In genomic region chr15:85735063-85735835, GRCm38 (mm10) we compare ENCODE assay signal across 8 mouse cellular contexts. TPM values are rescaled to one million over a fixed set of nuclear protein-coding genes. Genes with fewer than 3 reads are reported as not detected.
A peak's percentile ranks its signal among the peaks of the same experiment; 100 is the strongest.
DNase-seq lines count a peak whose midpoint lies in the region; ATAC-seq lines count a peak whose summit lies in the region.

No protein-coding gene starts in this region.

- peak overlapping the region; percentile 92 for H3K4me2 ChIP-seq in intestine, embryonic 16.5 days (ENCODE audit: low read depth, low read length)
- peak overlapping the region; percentile 89 for H3K4me2 ChIP-seq in midbrain, embryonic 11.5 days

- DNase-seq in adrenal gland, adult 8-10 months = peak; percentile 96
- DNase-seq in embryo, embryonic 9.5 days (ENCODE audit: extremely low spot score) = peak; percentile 86
- DNase-seq in gastrocnemius, postnatal 4 days (ENCODE audit: low spot score in 2 of 2) = peak; percentile 84 to 90
- DNase-seq in left cerebral cortex, postnatal 4 days = peak; percentile 89
- peak; percentile 95 for DNase-seq in midbrain, embryonic 11.5 days (ENCODE audit: low spot score, missing footprints)
- peak; percentile 85 for DNase-seq in skeletal muscle tissue, adult 2 months (ENCODE audit: low read depth, low spot score)
- no peak for DNase-seq in adipocyte (ENCODE audit: low spot score)

- peak overlapping the region; percentile 70 for H3K27ac ChIP-seq in intestine, embryonic 16.5 days (ENCODE audit: low read length)
- H3K27ac ChIP-seq in midbrain, embryonic 11.5 days (ENCODE audit: low read depth, low read length) = no peak overlapping the region

- H3K9me3 ChIP-seq in intestine, embryonic 16.5 days (ENCODE audit: control insufficient read depth, low read length) = no peaks in the 10 kb centered on the region
- H3K9me3 ChIP-seq in midbrain, embryonic 11.5 days (ENCODE audit: control insufficient read depth, low read length) = no peaks in the 10 kb centered on the region

- peak overlapping the region; percentile 75 for H3K4me3 ChIP-seq in intestine, embryonic 16.5 days (ENCODE audit: low read length)
- H3K4me3 ChIP-seq in midbrain, embryonic 11.5 days (ENCODE audit: low read depth, low read length) = peak overlapping the region; percentile 63

- peaks cover 15% of the 10 kb centered on the region; the same call in 1 of the 2 replicates for H3K4me1 ChIP-seq in intestine, embryonic 16.5 days (ENCODE audit: control insufficient read depth, insufficient read depth, low read length)
- peaks cover 8% of the 10 kb centered on the region; the same call in 1 of the 2 replicates for H3K4me1 ChIP-seq in midbrain, embryonic 11.5 days (ENCODE audit: control insufficient read depth, insufficient read depth, low read length)

- intact Hi-C loops in left cerebral cortex, postnatal 4 days (cut with DNase I) = no loop called here

- WGBS in intestine, embryonic 16.5 days = under 1% methylated on average over 78 of the region's 78 CpGs
- under 1% methylated on average over 69 of the region's 78 CpGs for WGBS in midbrain, embryonic 11.5 days

- H3K27me3 ChIP-seq in intestine, embryonic 16.5 days (replicated peaks; ENCODE audit: control insufficient read depth, insufficient read depth, low read length) = peaks cover 15% of the 10 kb centered on the region; the same call in 1 of the 2 replicates
- H3K27me3 ChIP-seq in midbrain, embryonic 11.5 days (ENCODE audit: control insufficient read depth, insufficient read depth, low read length) = peaks cover 56% of the 10 kb centered on the region

- H3K36me3 ChIP-seq in intestine, embryonic 16.5 days (ENCODE audit: control insufficient read depth, insufficient read depth, low read length) = no peaks in the 10 kb centered on the region
- no peaks in the 10 kb centered on the region for H3K36me3 ChIP-seq in midbrain, embryonic 11.5 days (ENCODE audit: control insufficient read depth, insufficient read depth, low read length)

- peak; percentile 95 for ATAC-seq in intestine, embryonic 16.5 days
- ATAC-seq in midbrain, embryonic 11.5 days (ENCODE audit: low FRiP score) = peak; percentile 96

- H3K9ac ChIP-seq in intestine, embryonic 16.5 days (ENCODE audit: low read depth, low read length) = peak overlapping the region; percentile 77
- peak overlapping the region; percentile 36; the same call in 1 of the 2 replicates for H3K9ac ChIP-seq in midbrain, embryonic 11.5 days (ENCODE audit: low read length)

RNA-seq across cellular contexts. Expression of gene Ppara, which starts 0.5 kb away (rescaled TPM):
- total RNA-seq in adrenal gland, adult 8-10 months (2022) = 10 to 100 TPM in 3 of 4 experiments, 1 to 10 TPM in 1; 6.9 to 25.9 (median 18.7) TPM
- 1 to 10 TPM; 6.9 to 9.3 TPM for total RNA-seq in gastrocnemius, postnatal 4 days (2021)
- polyA plus RNA-seq in intestine, embryonic 16.5 days (2015; fragmentation: Nextera tagmentation; extraction: Ambion mirVana) = 31.0 and 37.6 TPM in 2 replicates
- 1 to 10 TPM; 1.0 to 1.8 TPM for total RNA-seq in left cerebral cortex, postnatal 4 days (2021)
- polyA plus RNA-seq in midbrain, embryonic 11.5 days (2014; fragmentation: Nextera tagmentation; extraction: Ambion mirVana) = 0.62 and 0.92 TPM in 2 replicates
